Mouse (Mus musculus) right cerebral cortex, adult 18-20 months (tissue): ENCODE data around the gene Cacng1.

ENCODE experiments used
- DNase-seq: peaks from one replicate; pipeline ENCODE4 v3.0.0; 2022; ENCODE audit warnings: mixed read lengths

Gene Cacng1

DNA sequence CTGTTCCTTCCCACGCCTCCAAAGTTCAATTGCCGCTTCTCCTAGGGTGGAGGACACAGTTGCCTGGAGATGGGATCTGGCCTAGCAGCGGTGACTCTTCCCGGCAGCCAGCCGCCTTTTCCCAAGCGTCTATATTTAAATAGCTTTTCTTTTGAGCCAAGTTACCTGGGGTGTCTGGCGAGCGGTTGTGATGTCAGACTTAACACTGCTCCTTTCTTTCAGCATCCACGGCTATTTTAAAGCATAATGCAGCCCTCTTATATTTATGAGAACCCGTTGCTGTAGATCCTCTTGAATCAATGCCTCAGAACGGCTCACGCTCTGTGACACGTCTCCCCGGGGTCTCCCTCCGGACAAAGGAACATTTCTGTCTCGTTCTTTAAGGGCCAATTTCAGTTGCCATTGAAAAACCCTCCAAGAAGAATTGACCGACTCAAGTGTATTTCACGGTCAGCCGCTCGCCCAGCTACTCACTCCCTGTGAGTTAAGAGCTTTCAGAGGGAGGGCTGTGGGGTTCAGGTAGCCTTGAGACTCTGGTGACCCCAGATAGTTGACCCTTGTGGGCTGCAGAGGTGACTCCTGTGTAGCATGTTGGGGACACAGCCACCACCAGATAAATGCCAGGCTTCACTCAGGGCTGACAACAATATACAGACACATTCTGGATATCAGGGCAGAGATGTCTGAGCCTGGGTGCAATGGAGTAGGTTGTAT is 8.3 kb downstream of the Cacng1 start:
- no peak for DNase-seq

DNA sequence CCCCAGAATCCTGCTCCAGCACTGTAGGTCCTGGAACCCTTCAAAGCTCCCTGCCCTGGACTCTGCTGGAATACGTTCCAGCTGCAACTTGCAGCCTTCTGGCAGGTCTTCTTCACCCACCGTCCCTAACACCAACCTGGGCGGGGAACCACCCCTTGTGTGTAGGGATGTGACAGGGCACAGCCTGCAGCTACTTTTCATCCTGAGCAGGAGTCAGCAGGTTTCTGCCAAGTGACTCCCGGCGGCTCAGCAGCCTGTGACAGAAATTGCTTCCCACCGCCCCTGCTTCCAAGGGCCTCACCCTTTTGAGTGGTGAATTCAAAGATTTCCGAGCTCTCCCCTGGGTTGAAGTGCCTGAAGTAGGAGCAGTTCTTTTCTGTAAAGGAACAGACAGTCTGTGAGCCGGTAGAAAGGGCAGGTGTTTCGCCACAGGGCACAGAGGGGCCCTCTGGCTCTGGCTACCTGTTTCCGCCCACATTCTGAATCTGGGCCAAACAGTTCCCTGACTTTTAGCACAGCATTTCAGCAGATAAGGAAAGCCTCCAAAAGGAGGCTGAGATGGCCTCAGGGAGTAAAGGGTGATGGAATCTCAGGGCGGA is 10.7 kb downstream of the Cacng1 start:
- no peak for DNase-seq

DNA sequence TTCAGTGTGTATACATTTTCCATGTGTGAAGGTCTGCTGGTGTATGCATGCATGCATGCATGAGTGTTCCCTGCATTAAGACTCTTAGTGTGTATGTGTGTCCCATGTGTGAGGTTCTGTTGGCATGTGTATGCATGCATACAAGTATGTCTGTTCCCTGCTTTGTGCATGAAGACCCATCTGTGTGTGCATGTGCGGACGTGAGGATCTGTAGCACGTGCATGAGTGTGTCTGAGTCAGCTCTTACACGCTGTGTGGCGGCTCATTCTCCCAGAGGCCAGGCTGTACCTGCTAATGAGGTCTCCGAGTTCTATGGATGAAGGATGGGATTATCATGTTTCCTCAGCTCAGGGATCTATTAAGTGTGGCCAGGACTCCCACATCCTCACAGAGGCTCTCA is 11.3 kb downstream of the Cacng1 start:
- no peak for DNase-seq

DNA sequence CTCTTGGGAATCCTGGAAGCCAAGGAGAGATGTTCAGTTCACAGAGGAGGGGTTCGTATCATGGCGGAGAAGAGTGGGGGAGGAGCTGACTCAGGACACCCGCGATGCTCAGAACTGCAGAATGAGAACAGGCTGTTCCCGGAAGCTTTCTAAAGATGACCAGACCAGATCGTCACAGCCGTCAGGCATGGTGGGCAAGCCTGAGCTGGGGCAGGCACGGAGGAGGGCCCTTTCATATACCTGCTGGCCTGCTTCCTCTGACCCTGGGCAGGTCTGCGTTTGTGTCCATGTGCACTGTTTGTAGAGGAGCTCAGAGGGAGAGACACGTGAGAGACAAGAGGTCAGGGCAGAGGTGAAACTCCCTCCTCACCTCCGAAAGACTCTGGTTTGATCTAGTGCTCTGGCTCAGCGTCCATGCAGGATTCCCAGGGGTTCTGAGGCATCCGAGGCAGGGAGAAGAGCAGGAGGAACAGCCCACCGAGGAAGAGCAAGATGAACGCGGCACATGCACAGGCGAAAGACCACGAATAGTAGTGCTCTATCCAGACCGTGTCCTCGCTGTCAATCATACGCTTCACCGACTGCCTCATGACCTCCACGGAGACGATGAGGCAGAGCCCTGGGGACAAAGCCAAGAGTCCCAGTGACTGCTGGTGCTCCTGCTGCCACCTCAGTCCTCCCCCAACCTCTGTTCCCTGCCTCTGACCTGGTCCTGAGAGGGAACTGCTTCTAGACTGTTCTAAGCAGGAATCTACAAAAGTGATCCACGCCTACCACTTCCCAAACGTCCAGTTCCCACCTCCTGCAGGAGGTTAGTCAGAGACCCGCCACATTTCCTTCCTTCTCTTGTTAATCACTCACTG is 12.8 kb downstream of the Cacng1 start:
- DNase-seq: no peak

DNA sequence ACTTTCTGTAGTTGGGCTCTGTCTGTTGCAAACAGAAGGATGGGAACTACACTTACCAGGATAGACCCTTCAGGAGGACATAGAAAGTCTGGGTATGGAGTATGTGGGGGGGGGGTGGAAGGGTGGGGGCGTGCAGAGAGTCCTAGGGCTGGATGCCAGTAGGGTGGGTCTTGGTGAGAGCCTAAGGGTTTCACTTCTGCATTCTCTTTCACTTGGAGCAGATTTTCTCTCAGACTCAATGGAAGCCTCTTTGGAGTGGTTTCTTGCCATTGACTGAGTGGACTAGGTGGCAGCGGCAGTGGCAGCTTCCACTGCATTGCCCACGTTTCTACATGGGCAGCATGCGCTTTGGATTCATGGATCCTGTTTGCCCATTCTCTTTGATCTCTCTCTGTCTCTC is 16.4 kb downstream of the Cacng1 start:
- no peak for DNase-seq

DNA sequence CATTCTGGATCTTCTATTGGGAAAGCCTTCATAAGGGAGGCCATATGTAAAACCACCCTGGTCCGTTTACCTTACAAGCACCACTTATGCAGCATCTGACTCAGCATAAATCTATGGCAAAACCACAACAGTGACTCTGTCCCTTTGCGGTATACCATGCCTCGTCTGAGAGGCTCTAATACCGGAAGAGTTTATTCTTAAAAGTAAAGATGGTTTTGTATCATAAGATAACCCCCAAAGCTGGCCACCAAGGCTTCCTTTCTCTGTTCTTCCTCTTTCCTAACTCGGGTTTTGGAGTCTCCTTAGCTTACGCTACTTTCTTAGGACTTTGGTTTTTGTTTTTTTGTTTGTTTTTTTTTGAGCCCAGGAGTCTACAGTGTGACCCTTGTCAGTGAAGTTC is 23.0 kb downstream of the Cacng1 start:
- DNase-seq: no peak

DNA sequence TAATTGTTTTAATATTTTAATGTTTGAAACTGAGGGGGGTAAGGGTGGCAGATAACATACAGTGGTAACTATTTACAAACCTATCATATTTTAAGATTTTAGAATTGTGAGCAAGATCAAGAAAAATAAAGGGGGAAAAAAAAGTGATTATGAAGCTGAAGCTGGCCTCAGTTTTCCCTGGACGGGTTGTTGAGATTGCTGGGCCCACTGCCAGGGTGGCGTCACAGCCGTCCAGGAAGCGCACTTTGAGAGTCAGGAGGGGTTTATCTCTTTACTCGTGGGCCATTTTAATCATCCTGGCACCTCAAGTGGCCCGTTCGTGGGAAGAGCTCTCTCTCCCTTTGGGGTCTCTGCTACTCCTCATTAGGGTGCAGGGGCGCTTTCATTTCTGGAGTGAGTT is 24.8 kb downstream of the Cacng1 start:
- no peak for DNase-seq

DNA sequence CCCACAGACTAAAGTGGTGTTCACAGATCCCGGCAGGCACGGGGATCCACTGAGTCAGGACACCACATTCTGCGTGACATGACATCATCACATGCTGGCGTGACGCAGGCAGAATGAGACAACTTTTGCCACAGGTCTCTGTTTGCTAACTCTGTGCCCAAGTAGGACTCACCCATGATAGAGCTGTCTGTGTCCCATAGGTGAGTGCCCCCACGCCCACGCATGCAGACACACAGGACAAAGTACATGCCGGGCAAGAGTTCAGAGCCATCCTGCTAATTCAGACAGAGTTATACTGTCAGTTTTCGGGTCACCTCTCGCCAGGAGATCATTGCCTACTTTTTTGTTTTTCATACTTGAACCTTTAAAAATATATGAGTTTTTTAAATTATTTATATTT is 27.8 kb downstream of the Cacng1 start:
- no peak for DNase-seq

DNA sequence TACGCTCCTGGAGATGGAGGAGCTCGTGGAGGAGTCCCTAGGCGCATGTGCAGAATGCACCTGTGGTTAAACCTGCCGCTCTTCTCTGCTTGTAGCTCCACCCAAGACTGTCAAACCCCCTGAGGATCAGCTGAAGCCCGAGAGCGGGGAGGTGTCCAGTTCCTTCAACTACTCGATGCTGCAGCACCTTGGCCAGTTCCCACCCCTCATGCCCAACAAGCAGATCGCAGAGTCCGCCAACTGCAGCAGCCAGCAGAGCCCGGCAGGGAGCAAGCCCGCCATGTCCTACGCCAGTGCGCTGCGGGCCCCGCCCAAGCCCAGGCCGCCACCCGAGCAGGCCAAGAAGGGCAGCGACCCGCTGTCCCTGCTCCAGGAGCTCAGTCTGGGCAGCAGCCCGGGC is 30.0 kb downstream of the Cacng1 start:
- no peak for DNase-seq

DNA sequence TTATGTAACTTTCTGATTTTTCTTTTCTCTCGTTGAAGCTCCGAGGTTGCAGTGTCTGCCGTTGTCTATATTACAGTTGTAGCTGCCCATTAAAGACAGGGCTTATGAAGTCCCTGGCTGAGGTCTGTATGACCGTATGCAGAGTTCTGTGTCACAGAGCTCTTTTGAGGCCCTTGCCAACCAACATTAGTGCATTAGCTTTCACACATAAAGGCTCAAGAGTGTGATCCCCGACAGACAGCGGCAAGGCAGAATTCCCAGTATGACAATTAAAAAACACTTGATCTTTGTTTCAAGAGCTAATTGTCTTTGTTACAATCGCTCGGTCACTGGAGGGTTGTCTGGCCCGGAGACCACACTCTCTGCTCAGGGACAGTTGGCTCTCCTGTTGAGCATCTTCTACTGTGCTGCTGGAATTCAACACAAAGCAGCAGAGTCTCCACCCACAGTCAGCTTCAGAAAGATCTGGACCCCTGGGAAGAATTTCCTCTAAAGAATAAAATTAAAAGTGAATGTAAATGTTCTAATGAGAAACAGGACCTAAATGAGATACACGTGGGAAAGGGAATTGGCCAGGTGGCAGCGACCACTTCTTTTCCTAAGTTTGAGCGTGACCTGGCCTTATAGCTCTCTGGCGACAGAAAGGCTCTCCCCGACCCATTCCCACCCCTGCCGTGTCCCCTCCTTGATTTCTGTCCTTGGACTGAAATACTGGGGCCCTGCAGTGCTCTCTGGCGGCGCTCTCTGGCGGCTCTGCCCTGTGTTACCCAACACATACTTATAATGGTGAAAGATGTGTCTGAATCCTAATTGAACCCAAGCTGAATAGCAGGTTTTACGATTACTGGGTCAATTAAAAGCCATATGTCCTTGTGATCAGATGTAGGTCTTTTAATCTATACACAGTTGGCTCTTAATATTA is 32.5 kb downstream of the Cacng1 start:
- DNase-seq: no peak

DNA sequence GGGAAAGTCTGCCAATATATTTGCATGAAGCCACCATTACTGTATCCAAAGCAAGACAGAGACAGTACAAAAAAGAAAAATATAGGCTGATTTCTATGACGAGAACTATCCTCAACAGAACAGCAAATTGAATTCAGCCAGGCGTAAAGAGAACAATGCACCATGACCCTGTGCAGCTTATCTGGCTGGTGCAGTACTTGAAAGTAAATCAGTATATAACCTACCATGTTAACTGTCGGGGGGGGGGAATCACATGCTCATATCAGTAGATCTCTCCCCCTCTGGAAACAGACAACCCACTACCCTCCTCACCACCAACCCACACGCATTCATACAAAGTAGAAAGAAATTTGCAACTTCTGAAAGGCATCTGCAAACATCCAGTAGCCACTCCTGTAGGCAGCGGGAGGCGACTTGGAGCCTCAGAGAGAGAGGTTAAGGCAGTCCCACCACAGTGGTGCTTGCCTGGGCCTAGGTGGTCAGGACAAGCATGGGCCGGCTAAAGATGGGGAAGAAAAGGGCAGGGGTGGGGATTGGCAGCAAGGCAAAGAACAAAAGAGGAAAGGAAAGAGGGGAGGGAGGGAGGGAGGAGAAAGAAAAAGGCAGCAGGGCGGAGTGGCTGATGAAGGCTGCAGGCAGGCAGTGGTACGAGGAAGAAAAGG is 33.5 kb downstream of the Cacng1 start:
- no peak for DNase-seq

DNA sequence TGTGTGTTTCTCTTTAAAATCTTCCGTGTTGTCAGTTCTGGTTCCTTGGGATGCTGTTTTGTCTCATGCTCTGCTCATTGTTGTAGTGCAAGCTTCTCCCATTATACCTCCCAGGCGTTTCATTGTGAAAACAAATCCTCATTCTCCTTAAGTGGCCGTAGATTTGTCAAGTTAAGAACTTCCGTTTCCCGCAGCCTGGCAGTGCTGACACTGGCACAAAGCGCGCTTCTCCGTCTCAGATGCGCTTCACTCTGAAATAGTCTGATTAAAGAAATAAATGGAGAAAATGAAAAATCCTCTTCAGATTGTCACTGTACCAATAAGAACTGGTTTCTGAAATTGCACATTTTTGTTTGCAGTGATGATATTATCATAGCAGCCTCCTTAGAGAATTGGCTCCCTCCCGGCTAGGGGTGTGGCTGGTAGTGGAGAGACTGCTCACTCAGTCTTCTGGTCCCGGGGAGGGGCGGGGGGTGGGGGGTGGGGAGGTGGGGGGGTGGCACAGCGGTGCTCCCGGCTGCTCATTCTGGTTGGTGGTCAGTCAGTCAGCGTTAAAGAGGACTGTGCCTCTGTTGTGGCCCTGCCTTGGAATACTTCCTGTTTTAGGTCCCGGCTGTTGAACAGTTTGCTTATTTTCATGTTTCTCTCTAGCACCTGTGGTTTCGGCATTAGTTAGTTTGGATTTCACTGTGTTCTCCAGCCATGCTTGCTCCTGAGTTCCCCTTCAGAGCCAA is 39.9 kb downstream of the Cacng1 start:
- no peak for DNase-seq

DNA sequence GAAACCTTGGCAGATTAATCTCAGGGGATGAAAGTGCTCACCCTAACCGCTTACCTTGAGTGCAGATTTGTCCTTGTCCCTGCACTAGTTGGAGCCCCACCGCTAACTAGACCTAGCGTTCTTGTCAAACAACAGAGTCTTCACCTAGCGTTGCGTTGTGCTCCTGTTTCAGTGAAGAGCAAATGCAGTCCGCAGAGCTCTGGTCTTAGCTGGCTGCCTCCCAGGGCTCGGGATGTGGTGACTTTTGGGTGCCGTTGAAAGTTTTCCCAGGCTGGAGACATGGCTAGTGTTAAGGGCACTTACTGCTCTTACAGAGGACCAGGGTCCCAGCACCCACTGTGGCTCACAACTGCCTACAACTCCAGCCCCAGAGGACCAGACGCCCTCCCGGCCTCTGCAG is 41.1 kb downstream of the Cacng1 start:
- DNase-seq: no peak

DNA sequence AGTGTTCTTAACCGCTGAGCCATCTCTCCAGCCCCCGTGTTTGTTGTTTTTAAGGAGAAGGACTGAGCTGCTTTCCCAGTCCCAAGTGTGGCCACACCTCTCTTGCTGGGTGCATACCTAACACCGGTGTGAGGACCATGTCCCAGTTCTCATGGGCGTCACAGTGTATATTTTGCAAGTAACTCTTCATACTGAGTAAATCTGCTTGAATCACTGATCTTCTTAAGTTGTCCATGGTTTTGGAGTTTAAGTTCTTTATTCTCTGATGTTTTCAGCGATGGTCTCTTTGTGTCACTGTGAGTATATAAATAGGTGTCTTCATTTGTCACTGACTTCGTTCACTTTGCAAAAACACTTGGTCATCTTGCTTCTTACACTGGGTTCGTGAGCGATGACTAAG is 41.7 kb downstream of the Cacng1 start:
- DNase-seq: no peak

DNA sequence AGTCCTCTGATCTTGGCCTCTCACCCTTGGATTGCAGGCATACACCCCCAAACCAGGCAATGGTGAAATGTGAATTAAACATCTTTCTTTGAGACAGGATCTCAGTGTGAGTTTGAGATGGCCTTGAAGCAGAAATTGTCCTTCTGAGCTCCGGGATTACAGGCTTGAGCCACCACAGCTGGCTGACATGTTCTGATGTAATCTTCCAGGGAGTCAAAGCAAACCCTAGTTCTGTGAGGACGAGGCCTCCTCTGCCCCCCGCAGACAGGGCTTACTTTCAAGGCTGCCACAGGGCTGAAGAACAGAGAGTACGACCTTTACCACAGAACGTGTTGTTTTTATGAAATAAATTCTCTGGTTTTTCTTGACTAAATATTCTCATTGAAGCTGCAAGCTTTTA is 42.3 kb downstream of the Cacng1 start:
- DNase-seq: no peak

DNA sequence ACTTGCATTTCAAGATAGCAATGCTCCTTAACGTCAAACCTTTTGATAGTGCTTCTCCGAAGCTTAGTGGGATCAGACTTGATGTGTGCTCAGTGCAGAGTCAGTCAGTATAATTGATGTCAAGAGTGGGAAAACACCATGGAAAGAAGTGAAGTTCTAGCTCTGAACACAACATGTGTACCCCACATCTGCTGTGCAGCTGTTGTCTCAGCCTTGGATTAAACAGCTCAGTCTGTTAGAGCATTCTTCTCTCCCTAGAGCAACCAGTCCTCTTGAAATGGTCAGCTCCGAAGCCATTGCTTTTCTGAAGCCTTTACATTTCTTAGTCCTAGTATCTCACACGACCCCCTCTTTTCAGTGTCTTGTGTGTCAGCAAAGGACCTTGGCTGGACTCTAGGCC is 47.3 kb downstream of the Cacng1 start:
- DNase-seq: no peak

DNA sequence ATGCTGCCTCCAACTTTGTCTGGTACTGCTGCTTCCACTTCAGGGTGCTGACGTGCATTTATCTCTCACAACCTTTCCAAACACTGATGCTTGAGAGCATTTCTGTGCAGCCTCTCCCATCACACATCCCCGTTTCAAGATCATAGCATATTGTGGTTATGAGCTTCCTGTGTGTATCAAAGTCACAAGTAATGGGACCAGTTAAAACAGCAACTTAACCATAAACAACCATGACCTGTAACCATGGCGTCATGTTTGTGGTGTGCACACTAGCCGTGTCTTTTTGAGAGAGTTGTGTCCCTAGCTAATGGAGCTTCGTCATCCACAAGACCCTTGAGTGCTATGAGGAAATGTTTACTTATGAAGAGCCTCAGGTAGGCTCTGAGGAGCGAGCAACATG is 48.1 kb downstream of the Cacng1 start:
- DNase-seq: no peak

DNA sequence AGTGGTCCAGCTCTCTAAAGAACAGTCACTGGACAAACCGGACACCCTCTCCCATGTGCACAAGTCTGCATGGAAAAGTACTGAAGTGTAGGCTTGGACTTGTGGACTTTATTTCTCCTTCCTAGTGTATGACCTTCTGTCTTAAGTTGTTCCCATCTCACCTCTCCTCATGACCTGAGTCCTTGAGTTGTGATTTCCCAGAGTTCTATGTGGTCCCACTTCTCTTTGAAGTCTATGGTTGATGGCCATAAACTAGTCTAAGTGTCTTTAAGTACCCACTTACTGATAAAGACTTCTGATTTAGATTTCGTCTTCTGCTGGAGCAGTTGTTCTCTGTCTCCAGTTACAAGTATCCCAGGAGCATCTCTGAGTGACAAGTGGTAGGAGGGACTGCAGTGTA is 48.8 kb downstream of the Cacng1 start:
- DNase-seq: no peak

DNA sequence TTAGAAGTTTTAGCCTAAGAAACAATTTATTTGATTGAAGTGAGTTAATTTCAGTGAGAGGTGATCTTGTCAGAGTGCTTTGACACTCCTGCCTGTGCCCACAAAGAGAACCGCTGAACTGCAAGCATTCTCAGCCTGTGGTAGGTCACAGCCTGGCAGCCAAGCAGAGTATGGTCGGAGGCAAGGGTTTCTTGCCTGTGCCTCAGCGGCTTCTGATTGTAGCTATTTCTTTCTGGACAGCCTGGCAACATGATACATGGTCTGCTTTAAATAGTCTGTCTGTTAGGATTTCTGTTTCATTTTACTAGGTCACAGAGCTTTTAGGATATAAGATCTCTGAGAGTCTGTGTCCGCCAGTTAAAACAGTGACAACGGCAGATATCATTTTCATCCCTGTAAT is 53.7 kb downstream of the Cacng1 start:
- no peak for DNase-seq

DNA sequence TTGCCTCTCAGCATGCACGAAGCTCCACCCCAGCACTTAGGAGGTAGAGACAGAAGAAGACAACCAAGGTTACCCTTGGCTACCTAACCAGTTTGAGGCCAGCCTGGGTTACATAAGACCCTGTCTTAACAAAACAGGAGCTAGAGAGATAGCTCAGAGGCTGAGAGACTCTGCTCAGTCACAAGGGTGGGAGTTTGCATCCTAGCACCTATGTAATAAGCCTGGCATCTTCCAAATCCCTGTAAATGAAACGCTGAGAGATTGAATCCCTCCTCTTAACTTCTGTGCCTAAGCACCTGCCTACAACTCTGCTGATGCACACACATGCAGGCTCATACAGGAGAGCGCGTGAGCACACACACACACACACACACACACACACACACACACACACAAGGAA is 55.9 kb downstream of the Cacng1 start:
- no peak for DNase-seq

DNA sequence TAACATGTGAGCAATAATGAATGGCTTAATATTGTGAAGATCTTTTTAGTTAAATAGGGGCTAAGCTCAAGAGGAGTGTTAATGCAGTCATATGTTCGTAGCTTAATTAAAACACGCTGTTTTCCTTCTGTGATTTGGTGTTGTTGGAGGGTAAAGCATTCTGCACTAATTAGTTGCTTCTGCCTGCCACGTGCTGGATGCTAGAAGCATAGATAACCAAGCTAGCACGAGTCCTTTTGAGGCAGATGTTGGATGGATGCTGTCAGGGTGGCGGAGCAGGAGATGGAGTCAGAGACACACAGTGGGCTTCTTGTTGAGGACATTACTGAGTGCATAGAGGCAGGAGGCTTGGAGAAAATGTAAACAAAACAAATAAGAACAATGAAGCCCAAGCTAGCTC is 59.2 kb downstream of the Cacng1 start:
- DNase-seq: no peak

DNA sequence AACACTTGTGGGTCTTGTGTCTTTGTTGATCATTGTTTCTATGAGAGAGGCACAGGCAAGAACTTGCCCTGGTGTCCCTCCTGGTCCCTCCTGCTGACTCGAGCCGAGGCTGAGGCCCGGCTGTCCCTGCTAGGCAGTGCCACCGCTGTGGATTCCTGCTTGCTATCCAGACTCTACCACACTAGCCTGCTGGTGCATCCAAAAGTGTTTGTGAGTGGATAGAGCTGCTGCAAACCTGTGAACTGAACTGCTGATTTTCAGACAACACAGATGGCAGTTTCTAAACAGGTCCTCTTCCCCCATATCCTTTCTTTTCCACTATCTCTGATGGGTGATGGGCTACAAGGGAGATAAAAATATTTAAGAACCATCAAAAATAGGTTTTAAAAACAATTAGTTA is 60.8 kb downstream of the Cacng1 start:
- no peak for DNase-seq
